Mouse (Mus musculus) kidney, embryonic 16.5 days (tissue): Measurements from ENCODE around the gene Ric1. TPM values are rescaled to one million over a fixed set of nuclear protein-coding genes. Genes with fewer than 3 reads are reported as not detected.

Source experiments
- ATAC-seq: fragments of 200-750 bp; cut with Nextera tagmentation; 2 replicates; pipeline ENCODE4 v1.8.0; 2017; ENCODE audit warnings: moderate TSS enrichment; ENCODE audit not compliant: low FRiP score, low TSS enrichment
- H3K27ac ChIP-seq: fragments of 300-500 bp; sonication (generic); 2 replicates; pipeline ENCODE4 v1.5.1; 2014; ENCODE audit warnings: low read length
- H3K27me3 ChIP-seq: fragments of 300-500 bp; sonication (generic); 2 replicates; pipeline ENCODE4 v1.6.1; 2014; ENCODE audit warnings: low read length, control low read depth, mixed read lengths; ENCODE audit not compliant: insufficient read depth
- H3K36me3 ChIP-seq: fragments of 300-500 bp; sonication (generic); 2 replicates; pipeline ENCODE4 v1.6.1; 2014; ENCODE audit warnings: low read length, control low read depth, mixed read lengths; ENCODE audit not compliant: insufficient read depth
- H3K4me1 ChIP-seq: fragments of 300-500 bp; sonication (generic); 2 replicates; pipeline ENCODE4 v1.6.1; 2014; ENCODE audit warnings: low read length, control low read depth, mixed read lengths; ENCODE audit not compliant: insufficient read depth
- H3K4me2 ChIP-seq: fragments of 300-500 bp; sonication (generic); replicated peaks from 2 replicates; pipeline ENCODE4 v1.6.1; 2014; ENCODE audit warnings: low read depth, low read length
- H3K4me3 ChIP-seq: fragments of 300-500 bp; sonication (generic); 2 replicates; pipeline ENCODE4 v1.5.1; 2014; ENCODE audit warnings: mild to moderate bottlenecking, low read length
- H3K9ac ChIP-seq: fragments of 300-500 bp; sonication (generic); replicated peaks from 2 replicates; pipeline ENCODE4 v1.6.1; 2014; ENCODE audit warnings: low read length
- H3K9me3 ChIP-seq: fragments of 300-500 bp; sonication (generic); 2 replicates; pipeline ENCODE4 v1.6.1; 2016; ENCODE audit warnings: low read length, control low read depth
- WGBS: fragments of 180-500 bp; shearing (Covaris S2); extraction: QIAGEN DNeasy Blood & Tissue Kit; methylation state at CpG from one replicate; pipeline ENCODE4 v1.1.7; 2014; 5-methylcytosine and 5-hydroxymethylcytosine counted together
- polyA plus RNA-seq: library from polyadenylated mRNA; unstranded; fragments of >200 nt; fragmentation: Nextera tagmentation; extraction: Ambion mirVana; gene quantifications from 2 replicates; pipeline ENCODE4 v1.2.1, GENCODE M21; 2015

Ric1 gene
- 11.6 and 13.8 TPM in 2 replicates for polyA plus RNA-seq

DNA sequence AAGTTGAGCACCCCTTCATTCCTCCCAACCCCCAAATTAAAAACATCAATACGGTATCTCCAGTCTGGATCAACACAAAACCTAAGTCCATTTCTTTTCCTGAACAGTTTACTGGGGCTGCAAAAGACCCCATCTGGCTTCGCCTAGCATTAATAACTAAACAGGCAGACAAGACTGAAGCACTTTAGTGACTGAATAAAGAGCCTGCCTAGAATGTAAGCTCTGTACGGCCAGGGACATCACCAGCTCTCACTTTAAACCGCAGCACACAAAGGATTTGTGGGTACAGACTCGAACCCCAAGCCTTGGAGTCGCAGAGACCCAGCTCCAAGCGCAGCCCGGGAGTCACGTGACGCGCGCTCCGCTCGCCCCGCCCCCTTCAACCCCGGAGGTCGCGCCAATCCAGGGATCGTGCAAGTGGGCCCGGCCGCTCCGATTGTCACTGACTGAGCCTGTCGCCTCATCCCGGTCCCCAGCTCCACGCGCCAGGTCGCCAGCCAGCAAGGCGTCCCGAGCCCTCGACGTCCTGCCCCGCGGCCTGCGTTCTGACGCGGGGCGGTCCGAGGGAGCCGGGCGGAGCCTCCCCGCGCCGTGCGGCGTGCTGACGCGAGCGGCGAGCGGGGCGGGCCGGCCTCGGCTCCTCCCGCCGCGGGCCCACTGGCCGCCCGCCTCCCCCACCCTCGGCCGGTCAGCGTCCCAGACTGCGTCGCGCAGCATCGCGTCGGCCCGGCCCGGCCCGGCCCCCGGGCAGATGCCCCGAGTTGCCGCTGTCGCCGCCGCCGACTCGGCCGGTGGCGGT, at the start of gene Ric1:
Gene Ric1, plus strand, starts transcription at position 646 of the 799 bp plus-strand sequence.
- Histone ChIP-seq H3K4me1 (peaks cover 17% of the 10 kb centered on the region), H3K4me3 (peak within 1 kb of the TSS; percentile 94), H3K9ac (peak within 1 kb of the TSS; percentile 94), H3K27ac (peak within 1 kb of the TSS; percentile 97), H3K36me3 (0 out of 2 replicates have a peak, but pooled peaks cover 7% of the 10 kb centered on the region), H3K4me2 (peak within 1 kb of the TSS; percentile 68), H3K9me3 (no peaks in the 10 kb centered on the region), H3K27me3 (no peaks in the 10 kb centered on the region)
- WGBS: 1% methylated on average over 79 of the region's 80 CpGs
- ATAC-seq: peak; percentile 98

DNA sequence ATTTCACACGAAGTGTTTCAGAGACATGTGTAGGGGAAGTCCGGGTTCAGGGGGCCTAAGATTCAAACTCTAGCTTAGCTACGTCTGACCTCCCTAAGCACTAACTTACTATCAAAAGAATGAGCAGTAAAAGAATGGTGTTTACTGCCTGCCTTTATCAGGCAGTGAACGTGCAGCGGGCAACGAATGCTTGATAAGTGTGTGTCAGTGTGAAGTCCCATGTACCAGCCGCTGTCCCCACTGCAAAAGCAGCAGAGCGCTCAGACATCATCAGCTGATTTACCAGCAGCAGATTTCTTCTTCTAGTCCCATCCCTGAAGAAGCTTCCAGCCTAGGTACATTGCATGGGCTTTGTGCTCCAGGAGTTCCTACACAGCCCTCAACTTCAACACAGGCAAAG, 49.7 kb upstream of the Ric1 start:
- 82% methylated on average over 8 of the region's 8 CpGs for WGBS
- H3K27ac ChIP-seq: no peak overlapping the region
- no peak for ATAC-seq
- H3K4me1 ChIP-seq: 0 out of 2 replicates have a peak, but pooled peaks cover 10% of the 10 kb centered on the region
- no peak overlapping the region for H3K9ac ChIP-seq
- H3K36me3 ChIP-seq: no peaks in the 10 kb centered on the region
- no peaks in the 10 kb centered on the region for H3K27me3 ChIP-seq
- no peak overlapping the region for H3K4me3 ChIP-seq
- no peak overlapping the region for H3K4me2 ChIP-seq
- no peaks in the 10 kb centered on the region for H3K9me3 ChIP-seq

DNA sequence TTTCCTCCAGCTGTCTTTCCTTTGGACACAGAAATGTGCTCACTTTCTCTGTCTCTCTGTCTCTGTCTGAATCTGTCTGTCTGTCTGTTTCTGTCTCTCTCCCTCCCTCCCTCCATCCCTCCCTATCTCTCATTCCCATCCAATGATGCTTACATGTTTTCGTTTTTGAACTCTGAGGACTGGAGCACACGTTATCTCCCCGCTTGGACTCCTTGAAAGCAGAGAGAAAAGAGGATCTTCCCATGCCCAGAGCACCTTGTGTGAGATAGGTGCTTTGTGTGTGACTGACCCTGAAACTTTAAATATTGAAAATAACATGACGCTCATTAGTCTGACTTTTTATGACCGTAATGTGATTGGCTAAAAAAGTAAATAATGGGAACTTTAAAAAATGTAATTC, 49.1 kb upstream of the Ric1 start:
- H3K4me3 ChIP-seq: no peak overlapping the region
- no peak for ATAC-seq
- no peaks in the 10 kb centered on the region for H3K9me3 ChIP-seq
- H3K9ac ChIP-seq: no peak overlapping the region
- no peak overlapping the region for H3K27ac ChIP-seq
- H3K4me2 ChIP-seq: no peak overlapping the region
- H3K4me1 ChIP-seq: 0 out of 2 replicates have a peak, but pooled peaks cover 10% of the 10 kb centered on the region
- 88% methylated on average over 5 of the region's 5 CpGs for WGBS
- H3K36me3 ChIP-seq: no peaks in the 10 kb centered on the region
- H3K27me3 ChIP-seq: no peaks in the 10 kb centered on the region

GRCm38 (mm10) chr19:29474803-29475202, 47.3 kb upstream of the Ric1 start:
- no peaks in the 10 kb centered on the region for H3K9me3 ChIP-seq
- no peak overlapping the region for H3K4me2 ChIP-seq
- no peak overlapping the region for H3K27ac ChIP-seq
- 51% methylated on average over 2 of the region's 2 CpGs for WGBS
- no peaks in the 10 kb centered on the region for H3K36me3 ChIP-seq
- no peaks in the 10 kb centered on the region for H3K27me3 ChIP-seq
- 0 out of 2 replicates have a peak, but pooled peaks cover 10% of the 10 kb centered on the region for H3K4me1 ChIP-seq
- H3K4me3 ChIP-seq: no peak overlapping the region
- no peak overlapping the region for H3K9ac ChIP-seq
- ATAC-seq: no peak

- Histone ChIP-seq H3K36me3 (no peaks in the 10 kb centered on the region), H3K27ac (no peak overlapping the region), H3K9me3 (no peaks in the 10 kb centered on the region), H3K4me2 (no peak overlapping the region), H3K27me3 (no peaks in the 10 kb centered on the region), H3K9ac (no peak overlapping the region), H3K4me1 (0 out of 2 replicates have a peak, but pooled peaks cover 7% of the 10 kb centered on the region), H3K4me3 (no peak overlapping the region)
- no peak for ATAC-seq
- WGBS: 75% methylated on average over 4 of the region's 4 CpGs
Observed at GRCm38 (mm10) chr19:29475210-29475620, 46.9 kb upstream of the Ric1 start.

DNA sequence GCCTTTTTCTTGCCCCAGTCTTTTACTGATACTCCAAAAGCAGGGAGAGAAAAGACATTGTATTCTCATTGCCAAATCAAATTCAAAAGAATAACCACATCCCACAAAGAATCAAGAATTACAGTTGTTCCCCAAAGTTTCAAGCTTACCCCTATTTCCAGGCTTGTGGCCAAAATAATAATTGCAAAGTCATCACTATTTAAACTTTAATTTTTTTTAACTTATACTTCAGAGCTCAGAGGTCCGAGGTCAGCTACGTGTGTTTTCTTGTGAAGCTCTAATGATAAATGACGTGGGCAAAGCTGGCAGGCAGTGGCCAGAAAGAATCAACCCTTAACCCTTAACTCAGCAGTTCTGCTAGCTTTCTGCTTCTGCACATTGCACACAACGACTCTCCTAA, 43.5 kb upstream of the Ric1 start:
- Histone ChIP-seq H3K4me1 (no peaks in the 10 kb centered on the region), H3K4me3 (no peak overlapping the region), H3K27ac (no peak overlapping the region), H3K9me3 (no peaks in the 10 kb centered on the region), H3K27me3 (no peaks in the 10 kb centered on the region), H3K36me3 (no peaks in the 10 kb centered on the region), H3K4me2 (no peak overlapping the region), H3K9ac (no peak overlapping the region)
- no peak for ATAC-seq
- WGBS: 12% methylated on average over 4 of the region's 4 CpGs

DNA sequence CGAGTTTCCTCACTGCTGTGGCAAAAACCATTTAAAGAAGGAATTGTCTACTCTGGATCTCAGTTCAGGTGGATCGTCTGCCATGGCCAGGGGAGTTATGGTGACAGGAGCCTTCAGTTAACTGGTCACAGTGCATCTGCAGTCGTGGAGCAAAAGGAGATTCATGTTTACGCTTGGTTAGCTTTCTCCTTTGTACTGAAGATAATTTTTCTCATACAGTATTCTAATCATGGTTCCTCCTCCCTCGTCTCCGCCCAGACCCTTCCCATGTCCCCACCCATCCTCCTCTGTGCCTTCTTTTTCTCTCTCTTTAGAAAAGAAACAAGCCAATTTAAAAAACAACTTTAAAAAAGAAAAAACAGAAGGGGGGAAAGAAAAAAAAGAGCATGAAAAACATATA, 40.5 kb upstream of the Ric1 start:
- WGBS: 80% methylated on average over 6 of the region's 6 CpGs
- no peak overlapping the region for H3K9ac ChIP-seq
- H3K36me3 ChIP-seq: no peaks in the 10 kb centered on the region
- no peak overlapping the region for H3K4me2 ChIP-seq
- H3K4me3 ChIP-seq: no peak overlapping the region
- H3K4me1 ChIP-seq: no peaks in the 10 kb centered on the region
- no peaks in the 10 kb centered on the region for H3K27me3 ChIP-seq
- ATAC-seq: no peak
- H3K27ac ChIP-seq: no peak overlapping the region
- H3K9me3 ChIP-seq: no peaks in the 10 kb centered on the region

DNA sequence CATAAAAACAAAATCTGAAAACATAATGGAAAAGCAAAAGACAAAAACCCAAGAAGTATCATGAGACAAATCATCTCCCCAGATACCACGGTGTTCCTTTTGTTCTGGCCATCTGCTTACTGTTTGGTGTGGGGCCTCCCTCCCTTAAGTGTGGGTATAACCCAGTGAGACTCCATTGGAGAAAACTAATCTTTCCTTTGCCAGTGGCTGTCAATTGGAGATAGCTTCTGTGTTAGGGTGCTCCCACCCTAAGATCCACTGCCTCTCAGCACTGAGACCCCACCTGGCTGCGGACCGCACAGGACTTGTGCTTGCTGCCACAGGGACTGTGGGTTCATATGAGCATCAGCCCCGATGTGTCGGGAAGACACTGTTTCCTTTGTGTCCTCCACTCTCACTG, 39.9 kb upstream of the Ric1 start:
- Histone ChIP-seq H3K9me3 (no peaks in the 10 kb centered on the region), H3K27ac (no peak overlapping the region), H3K4me1 (no peaks in the 10 kb centered on the region), H3K36me3 (no peaks in the 10 kb centered on the region), H3K9ac (no peak overlapping the region), H3K4me2 (no peak overlapping the region), H3K4me3 (no peak overlapping the region), H3K27me3 (no peaks in the 10 kb centered on the region)
- no peak for ATAC-seq
- WGBS: 80% methylated on average over 5 of the region's 5 CpGs

- H3K9me3 ChIP-seq: no peaks in the 10 kb centered on the region
- H3K9ac ChIP-seq: no peak overlapping the region
- H3K4me2 ChIP-seq: no peak overlapping the region
- 65% methylated on average over 3 of the region's 3 CpGs for WGBS
- no peak overlapping the region for H3K27ac ChIP-seq
- no peak overlapping the region for H3K4me3 ChIP-seq
- no peaks in the 10 kb centered on the region for H3K36me3 ChIP-seq
- H3K4me1 ChIP-seq: no peaks in the 10 kb centered on the region
- H3K27me3 ChIP-seq: no peaks in the 10 kb centered on the region
- no peak for ATAC-seq
Observed at GRCm38 (mm10) chr19:29482637-29483036, 39.4 kb upstream of the Ric1 start.

- no peaks in the 10 kb centered on the region for H3K9me3 ChIP-seq
- H3K27me3 ChIP-seq: no peaks in the 10 kb centered on the region
- no peak overlapping the region for H3K9ac ChIP-seq
- no peak overlapping the region for H3K4me2 ChIP-seq
- no peaks in the 10 kb centered on the region for H3K36me3 ChIP-seq
- H3K27ac ChIP-seq: no peak overlapping the region
- WGBS: 23% methylated on average over 2 of the region's 2 CpGs
- H3K4me3 ChIP-seq: no peak overlapping the region
- no peak for ATAC-seq
- no peaks in the 10 kb centered on the region for H3K4me1 ChIP-seq
Observed at GRCm38 (mm10) chr19:29483386-29483785, 38.7 kb upstream of the Ric1 start.
